Mouse (Mus musculus) kidney, adult 2 months (tissue): Measurements from ENCODE around the gene Sox18.

ENCODE experiments used
- CTCF ChIP-seq: fragments of 200-500 bp; conservative IDR thresholded peaks from 2 replicates; pipeline ENCODE4 v1.5.1; 2011; ENCODE audit warnings: low read depth, mild to moderate bottlenecking, control low read depth, low read length, moderate library complexity, mixed read lengths; ENCODE audit not compliant: insufficient read depth, insufficient read length
- POLR2A ChIP-seq: fragments of 200-500 bp; IDR thresholded peaks from one replicate; pipeline ENCODE4 v1.6.1; 2011; ENCODE audit warnings: low read depth, low read length, control low read depth

- TF ChIP-seq CTCF: no peak
- TF ChIP-seq POLR2A: no peak
Observed at GRCm38 (mm10) chr2:181716991-181717390, 45.6 kb upstream of the Sox18 start.
